ENCODE assay signal across 21 mouse cellular contexts in genomic region chr14:117641853-117642252, GRCm38 (mm10).
A peak's percentile ranks its signal among the peaks of the same experiment; 100 is the strongest.
DNase-seq lines count a peak whose midpoint lies in the region; ATAC-seq and TF ChIP-seq lines count a peak whose summit lies in the region.
"Had no signal": no experiment of that assay in that cellular context is flagged by ENCODE, and none has a peak within 500 bp of the region (broad histone marks: within the 10 kb centered on the region; RNA-seq: fewer than 3 reads in every experiment).

No protein-coding gene starts in this region.

- H3K27ac ChIP-seq in hindbrain, postnatal 0 days: no peak overlapping the region

- H3K36me3 ChIP-seq in hindbrain, postnatal 0 days (ENCODE audit: insufficient read depth, low read length): no peaks in the 10 kb centered on the region
- H3K36me3 ChIP-seq: G1E had no signal

- no peak overlapping the region for H3K4me2 ChIP-seq in hindbrain, postnatal 0 days (ENCODE audit: low read depth, low read length)

- no peaks in the 10 kb centered on the region for H3K4me1 ChIP-seq in hindbrain, postnatal 0 days (ENCODE audit: insufficient read depth, low read length)

- no peak for TF ChIP-seq CTCF in hindbrain, postnatal 0 days (IDR thresholded peaks at IDR 0.05; ENCODE audit: low read depth)

- no peaks in the 10 kb centered on the region for H3K9me3 ChIP-seq in hindbrain, postnatal 0 days (ENCODE audit: low read length)

- WGBS in hindbrain, postnatal 0 days: 77% methylated on average over 2 of the region's 2 CpGs

- no peaks in the 10 kb centered on the region for H3K27me3 ChIP-seq in hindbrain, postnatal 0 days (ENCODE audit: insufficient read depth, low read length)
- H3K27me3 ChIP-seq: CH12.LX, Patski had no signal

- H3K9ac ChIP-seq in hindbrain, postnatal 0 days (replicated peaks; ENCODE audit: low read length): no peak overlapping the region

- H3K4me3 ChIP-seq in hindbrain, postnatal 0 days (ENCODE audit: low read length): no peak overlapping the region

- peak; percentile 63; the same call in 1 of the 2 replicates for ATAC-seq in granulocyte monocyte progenitor cell, adult 5-6 weeks (replicated peaks; ENCODE audit: poor library complexity, severe bottlenecking)
- ATAC-seq in megakaryocyte, adult 5-6 weeks (ENCODE audit: poor library complexity, severe bottlenecking): peak; percentile 40; the same call in 1 of the 2 replicates
- ATAC-seq in megakaryocyte progenitor cell, adult 5-6 weeks (replicated peaks; ENCODE audit: poor library complexity): peak; percentile 63
- ATAC-seq in hindbrain, postnatal 0 days: no peak
- ATAC-seq: activated CD4-positive, CD25-positive, alpha-beta regulatory T cell, adult 4 months; CD4-positive, CD25-positive, alpha-beta regulatory T cell, adult 4 months; Patski had no signal

- no peak for DNase-seq in hindbrain, postnatal 0 days (ENCODE audit: low spot score)
- DNase-seq in spleen, adult 18-20 months: no peak
- no peak for DNase-seq in thymus, postnatal 4 days
- DNase-seq: adrenal gland, adult 2 months; adrenal gland, adult 8-10 months; adrenal gland, postnatal 10 days; adrenal gland, postnatal 14 days; adrenal gland, postnatal 25 days; adrenal gland, postnatal 36 days; B cell, adult 2 months; cerebellum, adult 11 months; cerebellum, adult 11-12 months; cerebellum, adult 18-20 months had no signal
